Mouse (Mus musculus): ENCODE measurements around the gene Pcif1. TPM values are rescaled to one million over a fixed set of nuclear protein-coding genes. Genes with fewer than 3 reads are reported as not detected.
"Not testable (repeated sequence)": the region's sequence is repeated elsewhere in the genome, so short reads cannot be mapped to it uniquely, and the experiment has no call there.

The Pcif1 gene
- polyA plus RNA-seq, 1 experiment from 2014 or later = 74.8 TPM

GRCm38 (mm10) chr2:164866741-164867551 lies 12.2 kb upstream of the Pcif1 start:
- WGBS = 39% methylated on average over 16 of the region's 16 CpGs
- Histone ChIP-seq H3K27ac (replicated peaks) (peak overlapping the region; percentile 55), H3K9me3 (replicated peaks) (no peaks in the 10 kb centered on the region), H3K4me2 (replicated peaks) (no peak overlapping the region), H3K4me3 (replicated peaks) (no peak overlapping the region), H3K4me1 (peaks cover 8% of the 10 kb centered on the region; the same call in 1 of the 2 replicates), H3K36me3 (no peaks in the 10 kb centered on the region), H3K27me3 (no peaks in the 10 kb centered on the region), H3K9ac (no peak overlapping the region)
- no peak; the same call in 1 of the 2 replicates for ATAC-seq (ENCODE audit: insufficient number of reproducible peaks, low FRiP score, low TSS enrichment, low read depth)

GRCm38 (mm10) chr2:164867566-164867965 lies 11.5 kb upstream of the Pcif1 start:
- H3K36me3 ChIP-seq = no peaks in the 10 kb centered on the region
- 88% methylated on average over 7 of the region's 7 CpGs for WGBS
- H3K4me3 ChIP-seq (replicated peaks) = no peak overlapping the region
- H3K27ac ChIP-seq (replicated peaks) = peak overlapping the region; percentile 55; the same call in 1 of the 2 replicates
- no peaks in the 10 kb centered on the region for H3K9me3 ChIP-seq (replicated peaks)
- H3K4me2 ChIP-seq (replicated peaks) = no peak overlapping the region
- no peak for ATAC-seq (ENCODE audit: insufficient number of reproducible peaks, low FRiP score, low TSS enrichment, low read depth)
- no peak overlapping the region for H3K9ac ChIP-seq
- H3K27me3 ChIP-seq = no peaks in the 10 kb centered on the region
- H3K4me1 ChIP-seq = peaks cover 2% of the 10 kb centered on the region; the same call in 1 of the 2 replicates

- no peak overlapping the region for H3K27ac ChIP-seq (replicated peaks)
- 79% methylated on average over 7 of the region's 7 CpGs for WGBS
- no peaks in the 10 kb centered on the region for H3K9me3 ChIP-seq (replicated peaks)
- no peak overlapping the region for H3K9ac ChIP-seq
- no peaks in the 10 kb centered on the region for H3K36me3 ChIP-seq
- no peak overlapping the region for H3K4me2 ChIP-seq (replicated peaks)
- no peaks in the 10 kb centered on the region for H3K27me3 ChIP-seq
- H3K4me1 ChIP-seq = no peaks in the 10 kb centered on the region
- H3K4me3 ChIP-seq (replicated peaks) = no peak overlapping the region
- ATAC-seq (ENCODE audit: insufficient number of reproducible peaks, low FRiP score, low TSS enrichment, low read depth) = no peak
Observed at GRCm38 (mm10) chr2:164868491-164868890, 10.6 kb upstream of the Pcif1 start.

GRCm38 (mm10) chr2:164871602-164872303 lies 7.4 kb upstream of the Pcif1 start:
- 55% methylated on average over 6 of the region's 6 CpGs for WGBS
- peaks cover 14% of the 10 kb centered on the region for H3K4me1 ChIP-seq
- no peak overlapping the region for H3K27ac ChIP-seq (replicated peaks)
- no peak for ATAC-seq (ENCODE audit: insufficient number of reproducible peaks, low FRiP score, low TSS enrichment, low read depth)
- no peaks in the 10 kb centered on the region for H3K36me3 ChIP-seq
- H3K4me2 ChIP-seq (replicated peaks) = no peak overlapping the region
- H3K9me3 ChIP-seq (replicated peaks) = no peaks in the 10 kb centered on the region
- no peak overlapping the region for H3K9ac ChIP-seq
- no peak overlapping the region for H3K4me3 ChIP-seq (replicated peaks)
- H3K27me3 ChIP-seq = no peaks in the 10 kb centered on the region

- no peak for ATAC-seq (ENCODE audit: insufficient number of reproducible peaks, low FRiP score, low TSS enrichment, low read depth)
- no peak overlapping the region for H3K9ac ChIP-seq
- H3K36me3 ChIP-seq = no peaks in the 10 kb centered on the region
- no peak overlapping the region for H3K4me2 ChIP-seq (replicated peaks)
- H3K27ac ChIP-seq (replicated peaks) = peak overlapping the region; percentile 79; the same call in 1 of the 2 replicates
- H3K27me3 ChIP-seq = no peaks in the 10 kb centered on the region
- WGBS = 68% methylated on average over 3 of the region's 3 CpGs
- no peaks in the 10 kb centered on the region for H3K9me3 ChIP-seq (replicated peaks)
- H3K4me3 ChIP-seq (replicated peaks) = no peak overlapping the region
- H3K4me1 ChIP-seq = peaks cover 20% of the 10 kb centered on the region
Observed at GRCm38 (mm10) chr2:164873621-164874020, 5.5 kb upstream of the Pcif1 start.

GRCm38 (mm10) chr2:164874239-164874769 lies 4.8 kb upstream of the Pcif1 start:
- WGBS = 30% methylated on average over 1 of the region's 1 CpGs
- Histone ChIP-seq H3K9ac (no peak overlapping the region), H3K4me2 (replicated peaks) (no peak overlapping the region), H3K4me3 (replicated peaks) (no peak overlapping the region), H3K9me3 (replicated peaks) (no peaks in the 10 kb centered on the region), H3K27ac (replicated peaks) (peak overlapping the region; percentile 79), H3K27me3 (no peaks in the 10 kb centered on the region), H3K36me3 (no peaks in the 10 kb centered on the region), H3K4me1 (peaks cover 22% of the 10 kb centered on the region)
- ATAC-seq (ENCODE audit: insufficient number of reproducible peaks, low FRiP score, low TSS enrichment, low read depth) = peak; percentile 27; the same call in 1 of the 2 replicates

- H3K36me3 ChIP-seq; ATAC-seq (ENCODE audit: insufficient number of reproducible peaks, low FRiP score, low TSS enrichment, low read depth); H3K4me3 ChIP-seq (replicated peaks); H3K9ac ChIP-seq; H3K4me2 ChIP-seq (replicated peaks); H3K9me3 ChIP-seq (replicated peaks); H3K27me3 ChIP-seq: not testable (repeated sequence)
- WGBS = 50% methylated on average over 2 of the region's 2 CpGs
- Histone ChIP-seq H3K27ac (replicated peaks) (0 out of 2 replicates have a peak overlapping the region, but pooled peaks have one; percentile 79), H3K4me1 (peaks cover 27% of the 10 kb centered on the region)
Observed at GRCm38 (mm10) chr2:164875648-164876047, 3.5 kb upstream of the Pcif1 start.

- H3K9ac ChIP-seq; ATAC-seq (ENCODE audit: insufficient number of reproducible peaks, low FRiP score, low TSS enrichment, low read depth); H3K27me3 ChIP-seq; H3K4me3 ChIP-seq (replicated peaks); H3K36me3 ChIP-seq; H3K9me3 ChIP-seq (replicated peaks): not testable (repeated sequence)
- 71% methylated on average over 11 of the region's 11 CpGs for WGBS
- Histone ChIP-seq H3K4me2 (replicated peaks) (peak overlapping the region; percentile 90), H3K4me1 (peaks cover 31% of the 10 kb centered on the region), H3K27ac (replicated peaks) (0 out of 2 replicates have a peak overlapping the region, but pooled peaks have one; percentile 100)
Observed at GRCm38 (mm10) chr2:164877376-164878215, 1.5 kb upstream of the Pcif1 start.

- peak overlapping the region; percentile 100 for H3K9ac ChIP-seq
- peak overlapping the region; percentile 95 for H3K4me3 ChIP-seq (replicated peaks)
- whole genome bisulfite sequencing = 3% methylated on average over 28 of the region's 28 CpGs
- peak overlapping the region; percentile 90 for H3K4me2 ChIP-seq (replicated peaks)
- no peaks in the 10 kb centered on the region for H3K9me3 ChIP-seq (replicated peaks)
- H3K27ac ChIP-seq (replicated peaks) = peak overlapping the region; percentile 100
- H3K27me3 ChIP-seq = no peaks in the 10 kb centered on the region
- H3K36me3 ChIP-seq = peaks cover 6% of the 10 kb centered on the region
- ATAC-seq (ENCODE audit: insufficient number of reproducible peaks, low FRiP score, low TSS enrichment, low read depth) = peak; percentile 20; the same call in 1 of the 2 replicates
- peaks cover 31% of the 10 kb centered on the region for H3K4me1 ChIP-seq
Observed at GRCm38 (mm10) chr2:164878509-164879227, 436 bp upstream of the Pcif1 start.

- peak; percentile 89 for ATAC-seq (ENCODE audit: insufficient number of reproducible peaks, low FRiP score, low TSS enrichment, low read depth)
- H3K36me3 ChIP-seq = peaks cover 15% of the 10 kb centered on the region
- H3K4me1 ChIP-seq = peaks cover 25% of the 10 kb centered on the region
- peak overlapping the region; percentile 95 for H3K4me3 ChIP-seq (replicated peaks)
- peak overlapping the region; percentile 100 for H3K9ac ChIP-seq
- no peaks in the 10 kb centered on the region for H3K9me3 ChIP-seq (replicated peaks)
- no peaks in the 10 kb centered on the region for H3K27me3 ChIP-seq
- peak overlapping the region; percentile 90 for H3K4me2 ChIP-seq (replicated peaks)
- under 1% methylated on average over 65 of the region's 72 CpGs for WGBS
- peak overlapping the region; percentile 100 for H3K27ac ChIP-seq (replicated peaks)
Observed at GRCm38 (mm10) chr2:164879568-164880277, 619 bp downstream of the Pcif1 start.

Data from embryonic facial prominence, embryonic 15.5 days (tissue).